Mouse (Mus musculus) C2C12 (cell line): ENCODE data around the gene Fthl17c. TPM values are rescaled to one million over a fixed set of nuclear protein-coding genes. Genes with fewer than 3 reads are reported as not detected.
A peak's percentile ranks its signal among the peaks of the same experiment; 100 is the strongest.
"Not testable (repeated sequence)": the region's sequence is repeated elsewhere in the genome, so short reads cannot be mapped to it uniquely, and the experiment has no call there.

Experiments used
- H3K27me3 ChIP-seq: one replicate; pipeline ENCODE4 v1.6.1; 2011; ENCODE audit not compliant: control insufficient read depth, insufficient read depth, insufficient read length
- H3K36me3 ChIP-seq: one replicate; pipeline ENCODE4 v1.6.1; 2011; ENCODE audit not compliant: control insufficient read depth, insufficient read depth
- H3K4me3 ChIP-seq: one replicate; pipeline ENCODE4 v1.5.1; 2011; ENCODE audit warnings: mild to moderate bottlenecking, control low read depth; ENCODE audit not compliant: poor library complexity, insufficient read depth, severe bottlenecking
- H3K79me2 ChIP-seq: one replicate; pipeline ENCODE4 v1.6.1; 2011; ENCODE audit not compliant: control insufficient read depth, insufficient read depth
- H3K79me3 ChIP-seq: one replicate; pipeline ENCODE4 v1.6.1; 2011; ENCODE audit warnings: low read depth, control low read depth
- H3ac ChIP-seq: one replicate; pipeline ENCODE3; 2011; ENCODE audit warnings: low read depth; ENCODE audit not compliant: control insufficient read depth, insufficient read length
- CEBPB ChIP-seq: IDR thresholded peaks from one replicate; pipeline ENCODE4 v1.6.1; 2011; ENCODE audit warnings: low read depth, mild to moderate bottlenecking, control low read depth, moderate library complexity
- CTCF ChIP-seq: IDR thresholded peaks from one replicate; pipeline ENCODE4 v1.5.1; 2011; ENCODE audit not compliant: control insufficient read depth, insufficient read depth, insufficient read length
- FOSL1 ChIP-seq: IDR thresholded peaks from one replicate; pipeline ENCODE4 v1.8.0; 2011; ENCODE audit warnings: mild to moderate bottlenecking, low read length; ENCODE audit not compliant: poor library complexity, insufficient read depth, severe bottlenecking
- MAX ChIP-seq: IDR thresholded peaks from one replicate; pipeline ENCODE4 v1.6.1; 2011; ENCODE audit warnings: mild to moderate bottlenecking, control low read depth
- MYOD1 ChIP-seq: IDR thresholded peaks from one replicate; pipeline ENCODE4 v1.6.1; 2011; ENCODE audit warnings: low read depth; ENCODE audit not compliant: control insufficient read depth, insufficient read length
- MYOG ChIP-seq: IDR thresholded peaks from one replicate; pipeline ENCODE4 v1.6.1; 2011; ENCODE audit not compliant: control insufficient read depth, insufficient read length; ENCODE audit errors: extremely low read depth
- USF1 ChIP-seq: IDR thresholded peaks from one replicate; pipeline ENCODE4 v1.6.1; 2011; ENCODE audit warnings: low read depth, mild to moderate bottlenecking, control low read depth, moderate library complexity
- long read RNA-seq, 2 experiments: library from polyadenylated mRNA; unstranded; transcript quantifications; one replicate each; pipeline ENCODE4 v2.0.0; 2019 to 2020
- polyA plus RNA-seq: library from polyadenylated mRNA; unstranded; fragments of >200 nt; fragmentation: generic; extraction: Trizol; gene quantifications from one replicate; pipeline ENCODE4 v1.2.1, GENCODE M21; 2012; ENCODE audit warnings: missing spikeins

The Fthl17c gene
- not detected for polyA plus RNA-seq
- long read RNA-seq, experiment 1 = 0 reads
- long read RNA-seq, experiment 2 = 0 reads

DNA sequence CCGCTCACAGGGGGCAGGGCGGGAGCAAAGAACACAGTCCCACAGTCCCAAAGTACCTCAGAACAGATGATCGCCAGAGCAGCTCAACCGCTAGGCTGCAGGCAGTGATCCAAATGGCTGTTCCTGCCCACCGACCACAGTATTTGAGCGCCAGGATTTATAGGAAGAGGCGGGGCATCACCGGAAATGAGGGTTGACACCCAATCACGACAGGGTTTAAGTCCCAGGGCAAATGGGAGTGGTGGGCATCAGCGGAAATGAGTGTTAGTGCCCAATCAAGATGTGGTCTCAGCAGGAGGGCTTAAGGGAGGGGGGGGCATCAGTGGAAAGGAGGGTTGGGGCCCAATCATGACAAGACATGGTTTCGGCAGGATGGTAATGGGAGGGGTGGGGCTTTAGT is at the start of gene Fthl17c:
Fthl17c (minus strand) TSS at position 101 of the 400 bp plus-strand sequence.
- not testable (repeated sequence) for H3K4me3 ChIP-seq, H3K79me3 ChIP-seq, H3ac ChIP-seq, H3K79me2 ChIP-seq, H3K36me3 ChIP-seq, H3K27me3 ChIP-seq

DNA sequence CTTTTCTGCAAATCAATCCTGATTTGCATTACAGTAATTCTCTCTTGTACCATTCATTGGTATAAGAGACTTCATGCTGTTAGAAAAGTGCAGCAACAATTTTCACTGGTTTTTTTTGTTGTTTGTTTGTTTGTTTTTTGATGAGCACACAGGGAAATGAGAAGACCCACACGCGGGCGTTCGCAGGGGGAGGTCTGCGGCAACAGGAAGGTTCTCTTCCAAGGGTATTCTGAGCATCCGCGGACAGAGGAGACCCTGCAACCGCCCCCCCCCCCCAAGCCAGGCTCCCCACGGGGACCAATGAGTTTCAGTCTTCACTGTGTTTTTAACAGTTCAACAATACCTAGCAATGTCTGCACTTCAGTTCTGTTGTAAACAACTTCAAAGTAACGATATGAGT is 43.1 kb upstream of the Fthl17c start:
- H3K79me2 ChIP-seq = no peaks in the 10 kb centered on the region
- no peak overlapping the region for H3K4me3 ChIP-seq
- no peaks in the 10 kb centered on the region for H3K79me3 ChIP-seq
- no peak for TF ChIP-seq CEBPB
- TF ChIP-seq MYOD1 = no peak
- no peak for TF ChIP-seq CTCF
- no peak for TF ChIP-seq FOSL1
- TF ChIP-seq MAX = no peak
- no peak for TF ChIP-seq USF1
- no peak for TF ChIP-seq MYOG
- H3K27me3 ChIP-seq = no peaks in the 10 kb centered on the region
- H3ac ChIP-seq = no peak overlapping the region
- no peaks in the 10 kb centered on the region for H3K36me3 ChIP-seq

DNA sequence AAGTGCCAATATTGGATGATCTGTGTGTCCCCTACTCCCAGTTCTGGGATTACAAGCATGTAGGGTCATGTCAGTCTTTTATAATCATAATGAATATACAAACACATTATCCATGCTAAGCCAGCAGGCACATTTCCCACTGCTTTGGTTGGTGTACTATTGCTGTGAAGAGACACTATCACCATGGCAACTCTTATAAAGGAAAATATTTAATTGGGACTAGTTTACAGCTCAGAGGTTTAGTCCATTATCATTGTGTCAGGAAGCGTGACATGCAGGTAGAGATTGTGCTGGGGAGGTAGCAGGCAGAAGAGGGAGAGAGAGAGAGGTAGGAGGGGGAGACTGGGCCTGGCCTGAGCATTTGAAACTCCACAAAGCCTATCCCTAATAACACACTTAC is 39.7 kb upstream of the Fthl17c start:
- Histone ChIP-seq H3K27me3 (no peaks in the 10 kb centered on the region), H3K79me3 (no peaks in the 10 kb centered on the region), H3K36me3 (no peaks in the 10 kb centered on the region), H3K79me2 (no peaks in the 10 kb centered on the region), H3ac (no peak overlapping the region), H3K4me3 (no peak overlapping the region)
- no peak for TF ChIP-seq MAX
- no peak for TF ChIP-seq CEBPB

DNA sequence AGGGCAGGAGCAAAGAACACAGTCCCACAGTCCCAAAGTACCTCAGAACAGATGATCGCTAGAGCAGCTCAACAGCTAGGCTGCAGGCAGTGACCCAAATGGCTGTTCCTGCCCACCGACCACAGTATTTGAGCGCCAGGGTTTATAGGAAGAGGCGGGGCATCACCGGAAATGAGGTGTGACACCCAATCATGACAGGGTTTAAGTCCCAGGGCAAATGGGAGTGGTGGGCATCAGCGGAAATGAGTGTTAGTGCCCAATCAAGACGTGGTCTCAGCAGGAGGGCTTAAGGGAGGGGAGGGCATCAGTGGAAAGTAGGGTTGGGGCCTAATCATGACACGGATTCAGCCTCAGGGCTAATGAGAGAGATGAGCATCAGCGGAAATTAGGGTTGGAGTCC is 10.3 kb upstream of the Fthl17c start, which contains the start of gene Fthl17d:
Fthl17d (minus strand) TSS at position 101 of the 400 bp plus-strand sequence.
- not testable (repeated sequence) for H3K4me3 ChIP-seq, H3K79me2 ChIP-seq, H3K27me3 ChIP-seq, H3ac ChIP-seq, H3K36me3 ChIP-seq, H3K79me3 ChIP-seq

DNA sequence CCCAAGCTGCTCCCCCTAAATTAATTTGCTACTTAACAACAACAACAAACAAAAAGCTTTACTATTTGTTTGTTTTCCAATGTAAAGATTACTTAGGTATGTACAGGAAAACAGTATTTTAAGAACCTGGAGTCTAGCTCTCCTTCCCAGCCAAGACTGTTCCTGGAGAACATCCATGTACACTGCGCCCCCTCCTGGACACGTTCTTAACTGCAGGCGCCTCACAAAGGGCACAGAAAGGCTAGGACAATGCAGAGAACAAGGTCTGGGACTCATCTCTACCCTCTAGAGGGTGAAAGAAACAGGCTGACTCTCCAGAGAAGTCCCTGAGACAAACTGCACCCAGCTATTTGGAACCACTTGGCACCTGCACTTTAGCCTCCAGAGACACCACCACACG is 11.7 kb downstream of the Fthl17c start:
- not testable (repeated sequence) for H3ac ChIP-seq, H3K79me2 ChIP-seq, H3K36me3 ChIP-seq, H3K27me3 ChIP-seq, H3K4me3 ChIP-seq, H3K79me3 ChIP-seq

DNA sequence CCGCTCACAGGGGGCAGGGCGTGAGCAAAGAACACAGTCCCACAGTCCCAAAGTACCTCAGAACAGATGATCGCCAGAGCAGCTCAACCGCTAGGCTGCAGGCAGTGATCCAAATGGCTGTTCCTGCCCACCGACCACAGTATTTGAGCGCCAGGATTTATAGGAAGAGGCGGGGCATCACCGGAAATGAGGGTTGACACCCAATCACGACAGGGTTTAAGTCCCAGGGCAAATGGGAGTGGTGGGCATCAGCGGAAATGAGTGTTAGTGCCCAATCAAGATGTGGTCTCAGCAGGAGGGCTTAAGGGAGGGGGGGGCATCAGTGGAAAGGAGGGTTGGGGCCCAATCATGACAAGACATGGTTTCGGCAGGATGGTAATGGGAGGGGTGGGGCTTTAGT is 13.5 kb downstream of the Fthl17c start, which contains the start of gene Fthl17b:
Fthl17b (minus strand) TSS at position 101 of the 400 bp plus-strand sequence.
- not testable (repeated sequence) for H3K79me3 ChIP-seq, H3K4me3 ChIP-seq

DNA sequence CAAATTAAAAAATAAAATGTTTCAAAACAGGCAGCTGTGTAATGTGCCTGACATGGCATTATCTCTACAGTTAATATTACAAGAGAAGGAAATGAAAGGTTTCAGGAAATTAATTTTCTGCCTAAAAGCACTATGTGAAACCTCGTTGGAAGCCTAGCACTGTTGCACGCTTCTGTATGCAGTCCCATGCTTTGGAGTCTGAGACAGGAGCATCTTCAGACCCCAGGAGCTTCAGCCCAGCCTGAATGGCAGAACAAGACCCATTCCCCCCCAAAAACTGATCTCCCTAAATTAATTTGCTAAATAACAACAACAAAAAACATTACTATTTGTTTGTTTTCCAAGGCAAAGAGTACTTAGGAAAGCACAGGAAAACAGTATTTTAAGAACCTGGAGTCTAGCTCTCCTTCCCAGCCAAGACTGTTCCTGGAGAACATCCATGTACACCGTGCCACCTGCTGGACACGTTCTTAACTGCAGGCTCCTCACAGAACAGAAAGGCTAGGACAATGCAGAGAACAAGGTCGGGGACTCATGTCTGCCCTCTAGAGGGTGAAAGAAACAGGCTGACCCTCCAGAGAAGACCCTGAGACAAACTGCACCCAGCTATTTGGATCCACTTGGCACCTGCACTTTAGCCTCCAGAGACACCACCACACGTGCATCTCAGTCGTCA is 28.1 kb downstream of the Fthl17c start:
- H3K79me3 ChIP-seq, H3K4me3 ChIP-seq, H3K27me3 ChIP-seq, H3K79me2 ChIP-seq, H3ac ChIP-seq, H3K36me3 ChIP-seq: not testable (repeated sequence)
- TF ChIP-seq CTCF = peak; percentile 23

More for the DNA sequence above, 13.5 kb downstream of the Fthl17c start, which contains the start of gene Fthl17b:
- not testable (repeated sequence) for H3K36me3 ChIP-seq, H3K79me2 ChIP-seq, H3K27me3 ChIP-seq, H3ac ChIP-seq
